15 mouse cellular contexts compared by ENCODE assay signal in genomic region chr6:128769481-128770253, GRCm38 (mm10). TPM values are rescaled to one million over a fixed set of nuclear protein-coding genes. Genes with fewer than 3 reads are reported as not detected.
DNase-seq lines count a peak whose midpoint lies in the region; ATAC-seq and TF ChIP-seq lines count a peak whose summit lies in the region.
"Had no signal": no experiment of that assay in that cellular context is flagged by ENCODE, and none has a peak within 500 bp of the region (broad histone marks: within the 10 kb centered on the region; RNA-seq: fewer than 3 reads in every experiment).

No protein-coding gene starts in this region.

- peaks cover 2% of the 10 kb centered on the region for H3K9me3 ChIP-seq in liver, embryonic 16.5 days (replicated peaks; ENCODE audit: control insufficient read depth, low read length)
- H3K9me3 ChIP-seq in liver, embryonic 11.5 days (ENCODE audit: control insufficient read depth, low read length): peaks cover 2% of the 10 kb centered on the region; the same call in 1 of the 2 replicates
- no peaks in the 10 kb centered on the region for H3K9me3 ChIP-seq in embryonic facial prominence, embryonic 14.5 days (ENCODE audit: control insufficient read depth, low read length)
- no peaks in the 10 kb centered on the region for H3K9me3 ChIP-seq in midbrain, postnatal 0 days (ENCODE audit: low read length)

- H3K4me2 ChIP-seq in liver, embryonic 16.5 days (ENCODE audit: low read depth, low read length): no peak overlapping the region
- H3K4me2 ChIP-seq in liver, embryonic 11.5 days: no peak overlapping the region
- peak overlapping the region; percentile 30 for H3K4me2 ChIP-seq in embryonic facial prominence, embryonic 14.5 days (ENCODE audit: low read depth, low read length)
- H3K4me2 ChIP-seq in midbrain, postnatal 0 days (ENCODE audit: low read depth, low read length, poor library complexity, severe bottlenecking): no peak overlapping the region

- H3K27ac ChIP-seq in liver, embryonic 16.5 days (ENCODE audit: low read length): no peak overlapping the region
- H3K27ac ChIP-seq in liver, embryonic 11.5 days (ENCODE audit: low read depth, low read length): no peak overlapping the region
- peak overlapping the region; percentile 3 for H3K27ac ChIP-seq in embryonic facial prominence, embryonic 14.5 days (replicated peaks; ENCODE audit: low read depth, low read length)
- peak overlapping the region; percentile 43; the same call in 1 of the 2 replicates for H3K27ac ChIP-seq in midbrain, postnatal 0 days (ENCODE audit: low read depth, low read length)
- no peak overlapping the region for H3K27ac ChIP-seq in layer of hippocampus, adult 2 months
- H3K27ac ChIP-seq: macrophage had no signal

- no peak overlapping the region for H3K9ac ChIP-seq in liver, embryonic 16.5 days (ENCODE audit: low read depth, low read length)
- H3K9ac ChIP-seq in liver, embryonic 11.5 days (ENCODE audit: low read depth, low read length): no peak overlapping the region
- no peak overlapping the region for H3K9ac ChIP-seq in embryonic facial prominence, embryonic 14.5 days (ENCODE audit: low read depth, low read length)
- H3K9ac ChIP-seq in midbrain, postnatal 0 days (replicated peaks; ENCODE audit: low read length, poor library complexity, severe bottlenecking): no peak overlapping the region; the same call in 1 of the 2 replicates

- no peak for TF ChIP-seq CTCF in midbrain, postnatal 0 days (IDR thresholded peaks at IDR 0.05)
- no peak for TF ChIP-seq CTCF in layer of hippocampus, adult 2 months (conservative IDR thresholded peaks at IDR 0.05)

- no peaks in the 10 kb centered on the region for H3K36me3 ChIP-seq in liver, embryonic 16.5 days (ENCODE audit: control insufficient read depth, insufficient read depth)
- H3K36me3 ChIP-seq in liver, embryonic 11.5 days (ENCODE audit: control insufficient read depth, insufficient read depth, low read length): no peaks in the 10 kb centered on the region
- no peaks in the 10 kb centered on the region for H3K36me3 ChIP-seq in embryonic facial prominence, embryonic 14.5 days (ENCODE audit: control insufficient read depth, insufficient read depth, low read length)
- H3K36me3 ChIP-seq in midbrain, postnatal 0 days (ENCODE audit: insufficient read depth, low read length): no peaks in the 10 kb centered on the region

- no peak for DNase-seq in liver, embryonic 11.5 days (ENCODE audit: low spot score)
- DNase-seq in embryo, embryonic 10 days (ENCODE audit: low spot score): peak; percentile 54
- peak; percentile 50 for DNase-seq in embryonic facial prominence, embryonic 14.5 days (ENCODE audit: low spot score)
- no peak for DNase-seq in midbrain, postnatal 0 days (ENCODE audit: low spot score)
- no peak for DNase-seq in adrenal gland, adult 8-10 months
- no peak for DNase-seq in layer of hippocampus, adult 2 months (ENCODE audit: low spot score in 2 of 2)
- DNase-seq in gastrocnemius, postnatal 4 days (ENCODE audit: low spot score in 2 of 2): no peak
- DNase-seq: adrenal gland, postnatal 14 days; cerebellum, adult 8-10 months; gastrocnemius, postnatal 10 days; heart, postnatal 36 days had no signal

- no peaks in the 10 kb centered on the region; the same call in 1 of the 2 replicates for H3K4me1 ChIP-seq in liver, embryonic 16.5 days (ENCODE audit: control insufficient read depth, low read depth, low read length)
- no peaks in the 10 kb centered on the region; the same call in 1 of the 2 replicates for H3K4me1 ChIP-seq in liver, embryonic 11.5 days (replicated peaks; ENCODE audit: control insufficient read depth, insufficient read depth, low read length)
- H3K4me1 ChIP-seq in embryonic facial prominence, embryonic 14.5 days (ENCODE audit: control insufficient read depth, insufficient read depth, low read length): 0 out of 2 replicates have a peak, but pooled peaks cover 3% of the 10 kb centered on the region
- H3K4me1 ChIP-seq in midbrain, postnatal 0 days (ENCODE audit: insufficient read depth, low read length): no peaks in the 10 kb centered on the region

- peak; percentile 55; the same call in 1 of the 2 replicates for ATAC-seq in liver, embryonic 16.5 days (ENCODE audit: low read depth)
- ATAC-seq in liver, embryonic 11.5 days (replicated peaks; ENCODE audit: low FRiP score): no peak
- ATAC-seq in embryonic facial prominence, embryonic 14.5 days (ENCODE audit: low read depth): peak; percentile 61
- ATAC-seq in midbrain, postnatal 0 days (ENCODE audit: low FRiP score): no peak

- no peaks in the 10 kb centered on the region for H3K27me3 ChIP-seq in liver, embryonic 16.5 days (ENCODE audit: control insufficient read depth, insufficient read depth, low read depth, low read length)
- no peaks in the 10 kb centered on the region for H3K27me3 ChIP-seq in liver, embryonic 11.5 days (replicated peaks; ENCODE audit: control insufficient read depth, insufficient read depth, low read length)
- H3K27me3 ChIP-seq in embryonic facial prominence, embryonic 14.5 days (replicated peaks; ENCODE audit: control insufficient read depth, insufficient read depth, low read length): no peaks in the 10 kb centered on the region
- no peaks in the 10 kb centered on the region for H3K27me3 ChIP-seq in midbrain, postnatal 0 days (ENCODE audit: insufficient read depth, low read length)

- 74% methylated on average over 10 of the region's 10 CpGs for WGBS in liver, embryonic 16.5 days (ENCODE audit: insufficient replicate concordance)
- 79% methylated on average over 10 of the region's 10 CpGs for WGBS in liver, embryonic 11.5 days
- WGBS in embryonic facial prominence, embryonic 14.5 days: 57% methylated on average over 10 of the region's 10 CpGs
- 76% methylated on average over 10 of the region's 10 CpGs for WGBS in midbrain, postnatal 0 days

- no peak overlapping the region for H3K4me3 ChIP-seq in liver, embryonic 16.5 days (ENCODE audit: low read depth, low read length)
- H3K4me3 ChIP-seq in liver, embryonic 11.5 days (ENCODE audit: low read depth, low read length): no peak overlapping the region
- H3K4me3 ChIP-seq in embryonic facial prominence, embryonic 14.5 days (ENCODE audit: low read depth, low read length): no peak overlapping the region
- H3K4me3 ChIP-seq in midbrain, postnatal 0 days (ENCODE audit: low read depth, low read length): no peak overlapping the region
- H3K4me3 ChIP-seq in layer of hippocampus, adult 2 months: no peak overlapping the region

RNA-seq across cellular contexts. Expression of gene Klrb1c, which starts 19.3 kb away (rescaled TPM):
- polyA plus RNA-seq in liver, embryonic 16.5 days (2015; fragmentation: Nextera tagmentation; extraction: Ambion mirVana): 0.61 and 0.78 TPM in 2 replicates
- polyA plus RNA-seq in liver, embryonic 11.5 days (2014; fragmentation: Nextera tagmentation; extraction: Ambion mirVana): not detected in 2 replicates
- 0.14 TPM in 1 of 2 replicates, not detected in the other for polyA plus RNA-seq in embryonic facial prominence, embryonic 14.5 days (2014; fragmentation: Nextera tagmentation; extraction: Ambion mirVana)
- 0.09 and 0.77 TPM in 2 replicates for total RNA-seq in midbrain, postnatal 0 days (2014; rRNA removed)
- 0.09 and 0.25 TPM in 2 replicates for polyA plus RNA-seq in midbrain, postnatal 0 days (2015; fragmentation: Nextera tagmentation; extraction: Ambion mirVana)
- total RNA-seq in adrenal gland, adult 8-10 months (2022): 1 to 10 TPM in 1 of 4 experiments, under 1 TPM in 3; 0.22 to 1.0 (median 0.56) TPM
- total RNA-seq in layer of hippocampus, adult 2 months (2021): not detected
- under 1 TPM; 0.15 to 0.16 TPM for total RNA-seq in gastrocnemius, postnatal 4 days (2021)
- total RNA-seq: layer of hippocampus, postnatal 25 days; MEL had no signal

RNA-seq across cellular contexts. Expression of gene Klrb1, which starts 46.8 kb away (rescaled TPM):
- polyA plus RNA-seq in liver, embryonic 16.5 days (2015; fragmentation: Nextera tagmentation; extraction: Ambion mirVana): not detected in 2 replicates
- polyA plus RNA-seq in liver, embryonic 11.5 days (2014; fragmentation: Nextera tagmentation; extraction: Ambion mirVana): not detected in 2 replicates
- not detected in 2 replicates for polyA plus RNA-seq in embryonic facial prominence, embryonic 14.5 days (2014; fragmentation: Nextera tagmentation; extraction: Ambion mirVana)
- total RNA-seq in midbrain, postnatal 0 days (2014; rRNA removed): 2.3 TPM in 1 of 2 replicates, not detected in the other
- polyA plus RNA-seq in midbrain, postnatal 0 days (2015; fragmentation: Nextera tagmentation; extraction: Ambion mirVana): 2.6 and 3.0 TPM in 2 replicates
- not detected for total RNA-seq in adrenal gland, adult 8-10 months (2022)
- not detected for total RNA-seq in layer of hippocampus, adult 2 months (2021)
- total RNA-seq in gastrocnemius, postnatal 4 days (2021): not detected
- total RNA-seq: adrenal gland, postnatal 14 days; gastrocnemius, postnatal 10 days; heart, postnatal 36 days; MEL had no signal
- polyA plus RNA-seq: macrophage had no signal

RNA-seq across cellular contexts. Expression of gene Gm44511, which starts 56.4 kb away (rescaled TPM):
- polyA plus RNA-seq in liver, embryonic 16.5 days (2015; fragmentation: Nextera tagmentation; extraction: Ambion mirVana): 0.20 TPM in 1 of 2 replicates, not detected in the other
- not detected in 2 replicates for polyA plus RNA-seq in liver, embryonic 11.5 days (2014; fragmentation: Nextera tagmentation; extraction: Ambion mirVana)
- 0.42 TPM in 1 of 2 replicates, not detected in the other for polyA plus RNA-seq in embryonic facial prominence, embryonic 14.5 days (2014; fragmentation: Nextera tagmentation; extraction: Ambion mirVana)
- total RNA-seq in midbrain, postnatal 0 days (2014; rRNA removed): not detected in 2 replicates
- polyA plus RNA-seq in midbrain, postnatal 0 days (2015; fragmentation: Nextera tagmentation; extraction: Ambion mirVana): not detected in 2 replicates
- total RNA-seq in adrenal gland, adult 8-10 months (2022): under 1 TPM in 1 of 4 experiments, not detected in 3; 0.54 TPM
- not detected for total RNA-seq in layer of hippocampus, adult 2 months (2021)
- total RNA-seq in gastrocnemius, postnatal 4 days (2021): not detected
- total RNA-seq: adrenal gland, postnatal 14 days; gastrocnemius, postnatal 10 days; heart, postnatal 36 days; layer of hippocampus, postnatal 25 days; MEL had no signal
- polyA plus RNA-seq: macrophage had no signal

RNA-seq across cellular contexts. Expression of gene Klrb1b, which starts 56.5 kb away (rescaled TPM):
- 0.23 and 0.46 TPM in 2 replicates for polyA plus RNA-seq in liver, embryonic 16.5 days (2015; fragmentation: Nextera tagmentation; extraction: Ambion mirVana)
- polyA plus RNA-seq in liver, embryonic 11.5 days (2014; fragmentation: Nextera tagmentation; extraction: Ambion mirVana): not detected in 2 replicates
- polyA plus RNA-seq in embryonic facial prominence, embryonic 14.5 days (2014; fragmentation: Nextera tagmentation; extraction: Ambion mirVana): 0.39 TPM in 1 of 2 replicates, not detected in the other
- not detected in 2 replicates for total RNA-seq in midbrain, postnatal 0 days (2014; rRNA removed)
- polyA plus RNA-seq in midbrain, postnatal 0 days (2015; fragmentation: Nextera tagmentation; extraction: Ambion mirVana): not detected in 2 replicates
- total RNA-seq in adrenal gland, adult 8-10 months (2022): under 1 TPM in 2 of 4 experiments, not detected in 2; 0.17 to 0.31 TPM
- not detected for total RNA-seq in layer of hippocampus, adult 2 months (2021)
- not detected for total RNA-seq in gastrocnemius, postnatal 4 days (2021)
- total RNA-seq: adrenal gland, postnatal 14 days; gastrocnemius, postnatal 10 days; heart, postnatal 36 days; layer of hippocampus, postnatal 25 days; MEL had no signal

Comparison
In these comparisons a context has a peak if more than half of its experiments do, and no peak if none do; other contexts are left out.
1. ATAC-seq: peak in liver, embryonic 16.5 days (single experiment) and embryonic facial prominence, embryonic 14.5 days (single experiment); none in liver, embryonic 11.5 days (single experiment) and midbrain, postnatal 0 days (single experiment).
2. H3K27ac ChIP-seq: peak in embryonic facial prominence, embryonic 14.5 days (single experiment) and midbrain, postnatal 0 days (single experiment); none in liver, embryonic 16.5 days (single experiment), liver, embryonic 11.5 days (single experiment) and layer of hippocampus, adult 2 months (single experiment).
3. DNase-seq: peak in embryo, embryonic 10 days (single experiment) and embryonic facial prominence, embryonic 14.5 days (single experiment); none in liver, embryonic 11.5 days (single experiment), midbrain, postnatal 0 days (single experiment), adrenal gland, adult 8-10 months (single experiment), layer of hippocampus, adult 2 months (0 of 2) and gastrocnemius, postnatal 4 days (0 of 2).